ENCODE assay signal across 14 mouse cellular contexts in genomic region chr1:121153476-121153875, GRCm38 (mm10).
DNase-seq lines count a peak whose midpoint lies in the region.
"Had no signal": no experiment of that assay in that cellular context is flagged by ENCODE, and none has a peak within 500 bp of the region (broad histone marks: within the 10 kb centered on the region; RNA-seq: fewer than 3 reads in every experiment).

No protein-coding gene starts in this region.

- DNase-seq in gastrocnemius, adult 18-20 months (ENCODE audit: low spot score): peak; percentile 48
- no peak for DNase-seq in gastrocnemius, postnatal 4 days (ENCODE audit: low spot score in 2 of 2)
- DNase-seq in urinary bladder, postnatal 14 days (ENCODE audit: low spot score): peak; percentile 40
- no peak for DNase-seq in urinary bladder, postnatal 10 days (ENCODE audit: low spot score)
- DNase-seq in gastrocnemius, postnatal 36 days: peak; percentile 13 to 27
- DNase-seq in frontal cortex, postnatal 36 days (ENCODE audit: low spot score in 2 of 2): no peak
- DNase-seq in thymus, postnatal 10 days (ENCODE audit: low spot score in 2 of 2): no peak
- DNase-seq: adrenal gland, postnatal 14 days; cerebellum, adult 11-12 months; cerebellum, adult 9-11 months; kidney, adult 18-20 months; kidney, postnatal 36 days; right cerebral cortex, postnatal 14 days; thymus, postnatal 14 days had no signal

- intact Hi-C loops in gastrocnemius, postnatal 36 days (cut with DNase I): no loop called here

Comparison
In these comparisons a context has a peak if more than half of its experiments do, and no peak if none do; other contexts are left out.
1. DNase-seq: peak in gastrocnemius, adult 18-20 months (single experiment), urinary bladder, postnatal 14 days (single experiment) and gastrocnemius, postnatal 36 days (2 of 2); none in gastrocnemius, postnatal 4 days (0 of 2), urinary bladder, postnatal 10 days (single experiment), frontal cortex, postnatal 36 days (0 of 2) and thymus, postnatal 10 days (0 of 2).